Mouse (Mus musculus): ENCODE data around the gene Btbd9. TPM values are rescaled to one million over a fixed set of nuclear protein-coding genes. Genes with fewer than 3 reads are reported as not detected.

Gene Btbd9
- polyA plus RNA-seq, 1 experiment = 21.3 TPM

- TF ChIP-seq POLR2A (IDR thresholded peaks at IDR 0.05; ENCODE audit: low read depth, low read length) (no peak), CTCF (IDR thresholded peaks at IDR 0.05; ENCODE audit: borderline replicate concordance, insufficient read depth, low read length) (no peak)
- peaks cover 5% of the 10 kb centered on the region for H3K4me1 ChIP-seq (ENCODE audit: control insufficient read depth, insufficient read depth, low read length)
- no peak overlapping the region for H3K4me3 ChIP-seq (ENCODE audit: insufficient read depth, low read length)
- no peak overlapping the region for H3K27ac ChIP-seq (ENCODE audit: insufficient read depth, low read length)
Measured at GRCm38 (mm10) chr17:30581201-30581600, 4.9 kb upstream of the Btbd9 start.

- Histone ChIP-seq H3K4me1 (ENCODE audit: control insufficient read depth, insufficient read depth, low read length) (peaks cover 5% of the 10 kb centered on the region), H3K27ac (ENCODE audit: insufficient read depth, low read length) (no peak overlapping the region), H3K4me3 (ENCODE audit: insufficient read depth, low read length) (no peak overlapping the region)
- TF ChIP-seq CTCF (IDR thresholded peaks at IDR 0.05; ENCODE audit: borderline replicate concordance, insufficient read depth, low read length) = no peak
- no peak for TF ChIP-seq POLR2A (IDR thresholded peaks at IDR 0.05; ENCODE audit: low read depth, low read length)
Measured at GRCm38 (mm10) chr17:30580781-30581180, 4.5 kb upstream of the Btbd9 start.

GRCm38 (mm10) chr17:30576946-30577345 lies 658 bp upstream of the Btbd9 start:
- TF ChIP-seq POLR2A (IDR thresholded peaks at IDR 0.05; ENCODE audit: low read depth, low read length) (no peak), CTCF (IDR thresholded peaks at IDR 0.05; ENCODE audit: borderline replicate concordance, insufficient read depth, low read length) (no peak)
- Histone ChIP-seq H3K4me3 (ENCODE audit: insufficient read depth, low read length) (peak overlapping the region; percentile 48), H3K4me1 (ENCODE audit: control insufficient read depth, insufficient read depth, low read length) (peaks cover 5% of the 10 kb centered on the region), H3K27ac (ENCODE audit: insufficient read depth, low read length) (no peak overlapping the region)

GRCm38 (mm10) chr17:30575121-30575904 lies 975 bp downstream of the Btbd9 start:
- H3K4me3 ChIP-seq (ENCODE audit: insufficient read depth, low read length) = peak overlapping the region; percentile 55
- TF ChIP-seq POLR2A (IDR thresholded peaks at IDR 0.05; ENCODE audit: low read depth, low read length) (0 out of 2 replicates have a peak, but pooled peaks have one; percentile 26), CTCF (IDR thresholded peaks at IDR 0.05; ENCODE audit: borderline replicate concordance, insufficient read depth, low read length) (no peak)
- H3K4me1 ChIP-seq (ENCODE audit: control insufficient read depth, insufficient read depth, low read length) = peaks cover 5% of the 10 kb centered on the region
- H3K27ac ChIP-seq (ENCODE audit: insufficient read depth, low read length) = no peak overlapping the region

- H3K4me3 ChIP-seq (ENCODE audit: insufficient read depth, low read length) = no peak overlapping the region
Measured at GRCm38 (mm10) chr17:30574783-30575075, 1.6 kb downstream of the Btbd9 start.

GRCm38 (mm10) chr17:30573990-30574782 lies 2.1 kb downstream of the Btbd9 start:
- no peak overlapping the region for H3K27ac ChIP-seq (ENCODE audit: insufficient read depth, low read length)
- H3K4me3 ChIP-seq (ENCODE audit: insufficient read depth, low read length) = no peak overlapping the region
- H3K4me1 ChIP-seq (ENCODE audit: control insufficient read depth, insufficient read depth, low read length) = peaks cover 5% of the 10 kb centered on the region
- no peak for TF ChIP-seq POLR2A (IDR thresholded peaks at IDR 0.05; ENCODE audit: low read depth, low read length)

More at GRCm38 (mm10) chr17:30574783-30575075, 1.6 kb downstream of the Btbd9 start:
- Histone ChIP-seq H3K4me1 (ENCODE audit: control insufficient read depth, insufficient read depth, low read length) (peaks cover 5% of the 10 kb centered on the region), H3K27ac (ENCODE audit: insufficient read depth, low read length) (no peak overlapping the region)
- TF ChIP-seq POLR2A (IDR thresholded peaks at IDR 0.05; ENCODE audit: low read depth, low read length) (no peak), CTCF (IDR thresholded peaks at IDR 0.05; ENCODE audit: borderline replicate concordance, insufficient read depth, low read length) (no peak)

- Histone ChIP-seq H3K27ac (ENCODE audit: insufficient read depth, low read length) (no peak overlapping the region), H3K4me1 (ENCODE audit: control insufficient read depth, insufficient read depth, low read length) (peaks cover 4% of the 10 kb centered on the region), H3K4me3 (ENCODE audit: insufficient read depth, low read length) (no peak overlapping the region)
- TF ChIP-seq POLR2A (IDR thresholded peaks at IDR 0.05; ENCODE audit: low read depth, low read length) (no peak), CTCF (IDR thresholded peaks at IDR 0.05; ENCODE audit: borderline replicate concordance, insufficient read depth, low read length) (no peak)
Measured at GRCm38 (mm10) chr17:30570971-30571370, 5.3 kb downstream of the Btbd9 start.

GRCm38 (mm10) chr17:30570173-30570572 lies 6.1 kb downstream of the Btbd9 start:
- Histone ChIP-seq H3K4me3 (ENCODE audit: insufficient read depth, low read length) (no peak overlapping the region), H3K27ac (ENCODE audit: insufficient read depth, low read length) (no peak overlapping the region), H3K4me1 (ENCODE audit: control insufficient read depth, insufficient read depth, low read length) (peaks cover 4% of the 10 kb centered on the region)
- TF ChIP-seq POLR2A (IDR thresholded peaks at IDR 0.05; ENCODE audit: low read depth, low read length) (no peak), CTCF (IDR thresholded peaks at IDR 0.05; ENCODE audit: borderline replicate concordance, insufficient read depth, low read length) (no peak)

GRCm38 (mm10) chr17:30568473-30568872 lies 7.8 kb downstream of the Btbd9 start:
- H3K27ac ChIP-seq (ENCODE audit: insufficient read depth, low read length) = no peak overlapping the region
- H3K4me3 ChIP-seq (ENCODE audit: insufficient read depth, low read length) = no peak overlapping the region
- peaks cover 4% of the 10 kb centered on the region for H3K4me1 ChIP-seq (ENCODE audit: control insufficient read depth, insufficient read depth, low read length)
- TF ChIP-seq CTCF (IDR thresholded peaks at IDR 0.05; ENCODE audit: borderline replicate concordance, insufficient read depth, low read length) = no peak
- TF ChIP-seq POLR2A (IDR thresholded peaks at IDR 0.05; ENCODE audit: low read depth, low read length) = no peak

GRCm38 (mm10) chr17:30564971-30565370 lies 11.3 kb downstream of the Btbd9 start:
- TF ChIP-seq CTCF (IDR thresholded peaks at IDR 0.05; ENCODE audit: borderline replicate concordance, insufficient read depth, low read length) (no peak), POLR2A (IDR thresholded peaks at IDR 0.05; ENCODE audit: low read depth, low read length) (no peak)
- no peak overlapping the region for H3K27ac ChIP-seq (ENCODE audit: insufficient read depth, low read length)
- H3K4me1 ChIP-seq (ENCODE audit: control insufficient read depth, insufficient read depth, low read length) = peaks cover 4% of the 10 kb centered on the region
- H3K4me3 ChIP-seq (ENCODE audit: insufficient read depth, low read length) = no peak overlapping the region
